Mouse (Mus musculus) erythroblast, embryonic 14.5 days (primary cell): ENCODE results near the gene Farsa. TPM values are rescaled to one million over a fixed set of nuclear protein-coding genes. Genes with fewer than 3 reads are reported as not detected.

ENCODE experiments used
- H3K27me3 ChIP-seq: 2 replicates; pipeline ENCODE4 v1.6.1; 2012; ENCODE audit warnings: inconsistent platforms; ENCODE audit not compliant: control insufficient read depth
- H3K36me3 ChIP-seq: 2 replicates; pipeline ENCODE4 v1.6.1; 2012; ENCODE audit warnings: mild to moderate bottlenecking, inconsistent platforms; ENCODE audit not compliant: control insufficient read depth
- H3K4me1 ChIP-seq: 2 replicates; pipeline ENCODE4 v1.6.1; 2012; ENCODE audit warnings: inconsistent platforms; ENCODE audit not compliant: control insufficient read depth
- H3K4me3 ChIP-seq: replicated peaks from 2 replicates; pipeline ENCODE3; 2012; ENCODE audit warnings: moderate library complexity, mild to moderate bottlenecking, inconsistent platforms
- H3K9me3 ChIP-seq: 2 replicates; pipeline ENCODE4 v1.6.1; 2012; ENCODE audit warnings: low read length, inconsistent platforms, mixed read lengths; ENCODE audit not compliant: control insufficient read depth
- GATA1 ChIP-seq: IDR thresholded peaks from 2 replicates; pipeline ENCODE4 v1.6.1; 2012; ENCODE audit warnings: low read length, inconsistent platforms, mixed read lengths
- TAL1 ChIP-seq: IDR thresholded peaks from 3 replicates; pipeline ENCODE4 v1.6.1; 2012; ENCODE audit warnings: low read length, inconsistent platforms, mixed read lengths
- polyA plus RNA-seq: library from polyadenylated mRNA; stranded (reverse); fragments of >175 nt; gene quantifications from 2 replicates; pipeline ENCODE4 v1.2.3, GENCODE M21; 2012

Gene Farsa
- polyA plus RNA-seq, result 9.0 and 9.3 TPM in 2 replicates

- Histone ChIP-seq H3K27me3 (no peaks in the 10 kb centered on the region), H3K9me3 (no peaks in the 10 kb centered on the region), H3K4me3 (peak within 1 kb of the TSS; percentile 88), H3K36me3 (peaks cover 38% of the 10 kb centered on the region), H3K4me1 (peaks cover 43% of the 10 kb centered on the region)
- TF ChIP-seq TAL1, result no peak
- TF ChIP-seq GATA1, result no peak
Observed at GRCm38 (mm10) chr8:84856864-84857441, at the start of gene Farsa. TSS of gene Farsa (plus strand) at chr8:84856989.

DNA sequence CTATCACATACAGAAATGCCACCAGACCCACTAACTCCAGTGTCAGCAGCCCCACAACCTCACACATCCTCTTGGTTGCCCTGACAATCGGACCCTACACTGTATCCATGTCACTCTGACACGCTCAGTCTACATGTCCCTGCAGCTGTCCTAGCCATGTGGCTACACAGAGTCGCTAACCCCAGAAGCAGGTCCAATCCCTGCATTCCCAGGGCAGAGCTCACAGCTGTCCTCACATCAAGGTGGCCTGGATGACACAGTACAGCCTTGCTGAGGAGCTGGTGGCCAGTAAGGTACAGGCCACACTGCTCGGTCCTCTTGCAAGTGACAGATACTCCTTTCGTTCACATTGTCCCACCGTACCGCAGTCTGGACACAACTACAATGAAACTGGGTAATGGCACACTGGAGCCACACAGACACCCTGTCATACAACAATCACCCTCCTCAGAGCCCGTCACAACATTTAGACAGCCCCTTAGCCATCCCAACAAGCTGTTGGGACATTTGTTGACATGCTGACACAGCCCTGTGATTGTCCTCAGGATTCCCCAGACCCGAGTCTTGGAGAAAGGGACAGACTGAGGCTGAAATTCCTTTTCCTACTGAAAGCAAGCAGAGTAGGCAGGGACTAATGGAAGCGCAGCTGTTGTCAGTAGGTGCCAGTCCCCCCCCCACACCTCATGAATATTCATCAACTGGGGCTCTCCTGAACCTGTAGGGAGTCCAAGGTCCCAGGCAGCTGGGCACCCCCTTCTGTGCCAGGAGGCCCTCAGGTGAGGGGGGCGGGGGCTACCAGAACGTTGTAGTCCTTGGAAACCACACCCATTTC lies 47.5 kb upstream of the Farsa start:
- peaks cover 34% of the 10 kb centered on the region for H3K4me1 ChIP-seq
- no peak overlapping the region for H3K4me3 ChIP-seq
- H3K27me3 ChIP-seq, result peaks cover 63% of the 10 kb centered on the region
- TF ChIP-seq GATA1 (no peak), TAL1 (no peak)
- no peaks in the 10 kb centered on the region for H3K36me3 ChIP-seq
- peaks cover 9% of the 10 kb centered on the region for H3K9me3 ChIP-seq

DNA sequence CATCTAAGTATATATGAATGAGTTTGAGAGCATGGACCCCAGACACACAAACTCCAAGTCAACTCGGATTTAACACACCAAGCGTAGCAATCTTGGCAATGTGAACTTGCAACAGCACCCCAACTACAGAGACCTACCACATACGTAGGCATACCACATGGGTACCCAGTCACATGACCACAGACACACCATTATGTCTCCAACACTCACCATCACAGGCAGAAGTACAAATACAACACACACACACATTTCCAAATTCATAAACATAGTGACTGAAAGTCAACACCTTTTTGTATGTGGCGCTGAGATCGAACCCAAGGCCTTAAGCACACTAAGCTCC lies 46.9 kb upstream of the Farsa start:
- no peak for TF ChIP-seq GATA1
- TF ChIP-seq TAL1, result no peak
- Histone ChIP-seq H3K27me3 (peaks cover 61% of the 10 kb centered on the region), H3K36me3 (no peaks in the 10 kb centered on the region), H3K9me3 (peaks cover 9% of the 10 kb centered on the region), H3K4me1 (peaks cover 37% of the 10 kb centered on the region), H3K4me3 (no peak overlapping the region)

DNA sequence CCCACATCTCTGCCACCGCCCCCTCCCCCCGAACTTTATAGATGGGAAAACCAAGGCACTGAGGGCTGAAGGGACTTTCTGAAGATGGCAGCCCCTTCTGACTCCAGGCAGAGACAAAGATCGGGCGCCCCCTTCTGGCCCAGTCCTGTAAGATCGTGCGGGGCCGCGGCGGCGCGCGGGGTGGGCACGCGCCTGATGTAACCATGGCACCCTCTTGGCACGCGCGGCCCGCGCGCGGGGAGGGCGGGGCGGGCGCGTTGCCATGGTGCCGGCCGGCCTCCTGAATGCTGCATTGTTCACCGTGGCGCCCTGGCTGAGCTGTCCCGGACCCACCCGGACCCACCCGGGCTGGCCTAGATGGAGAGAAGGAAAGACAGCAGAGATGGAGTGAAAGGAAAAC lies 45.9 kb upstream of the Farsa start:
- H3K4me1 ChIP-seq, result peaks cover 47% of the 10 kb centered on the region
- peaks cover 52% of the 10 kb centered on the region for H3K27me3 ChIP-seq
- TF ChIP-seq TAL1 (no peak), GATA1 (no peak)
- peak overlapping the region; percentile 47 for H3K4me3 ChIP-seq
- H3K9me3 ChIP-seq, result peaks cover 5% of the 10 kb centered on the region
- no peaks in the 10 kb centered on the region for H3K36me3 ChIP-seq

DNA sequence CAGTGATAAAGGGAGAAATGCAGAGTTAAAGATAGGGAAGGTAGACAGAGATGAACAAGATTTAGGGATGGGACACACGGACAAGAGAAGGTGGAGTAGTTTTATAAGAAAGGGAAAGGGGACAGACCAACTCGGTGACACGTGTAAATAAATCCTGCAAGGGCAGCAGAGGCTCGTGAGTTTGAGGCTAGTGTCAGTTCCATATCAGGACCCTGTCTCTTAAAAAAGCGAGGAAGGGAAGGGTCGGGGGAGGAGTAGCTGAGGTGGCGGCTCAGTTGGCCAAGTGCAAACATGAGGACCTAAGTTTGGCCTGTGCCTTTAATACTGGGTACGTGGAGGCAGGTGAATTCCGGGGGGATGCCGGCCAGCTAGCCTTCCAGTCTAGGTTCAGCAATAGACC lies 45.5 kb upstream of the Farsa start:
- peaks cover 48% of the 10 kb centered on the region for H3K27me3 ChIP-seq

GRCm38 (mm10) chr8:84813059-84813458 lies 43.7 kb upstream of the Farsa start:
- H3K9me3 ChIP-seq, result no peaks in the 10 kb centered on the region
- H3K4me1 ChIP-seq, result peaks cover 50% of the 10 kb centered on the region
- no peak for TF ChIP-seq TAL1
- no peak for TF ChIP-seq GATA1
- no peak overlapping the region for H3K4me3 ChIP-seq
- H3K27me3 ChIP-seq, result peaks cover 41% of the 10 kb centered on the region
- no peaks in the 10 kb centered on the region for H3K36me3 ChIP-seq

More for the DNA sequence above, 45.5 kb upstream of the Farsa start:
- peaks cover 50% of the 10 kb centered on the region for H3K4me1 ChIP-seq
- H3K4me3 ChIP-seq, result peak overlapping the region; percentile 47
- H3K36me3 ChIP-seq, result no peaks in the 10 kb centered on the region
- peaks cover under 1% of the 10 kb centered on the region; the same call in 1 of the 2 replicates for H3K9me3 ChIP-seq
- TF ChIP-seq GATA1 (no peak), TAL1 (no peak)

DNA sequence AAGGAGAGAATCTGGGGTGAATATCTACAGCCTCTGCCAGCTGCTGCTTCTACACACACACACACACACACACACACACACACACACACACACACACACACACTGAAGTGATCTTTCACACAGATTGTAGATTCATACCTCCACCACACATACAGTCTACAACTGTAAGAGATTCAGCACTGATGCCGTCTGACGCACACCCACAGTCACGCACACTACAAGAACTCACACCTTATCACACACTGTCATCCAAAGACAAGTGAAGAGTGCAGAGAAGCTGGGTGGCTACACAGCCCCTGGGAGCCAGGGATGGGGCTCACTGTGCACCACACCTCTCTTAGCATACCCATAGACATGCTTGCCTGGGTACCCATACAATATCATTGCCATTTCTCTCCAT lies 43.0 kb upstream of the Farsa start:
- Histone ChIP-seq H3K27me3 (peaks cover 38% of the 10 kb centered on the region), H3K4me1 (peaks cover 46% of the 10 kb centered on the region), H3K36me3 (no peaks in the 10 kb centered on the region), H3K9me3 (no peaks in the 10 kb centered on the region), H3K4me3 (no peak overlapping the region)
- TF ChIP-seq TAL1 (no peak), GATA1 (no peak)

DNA sequence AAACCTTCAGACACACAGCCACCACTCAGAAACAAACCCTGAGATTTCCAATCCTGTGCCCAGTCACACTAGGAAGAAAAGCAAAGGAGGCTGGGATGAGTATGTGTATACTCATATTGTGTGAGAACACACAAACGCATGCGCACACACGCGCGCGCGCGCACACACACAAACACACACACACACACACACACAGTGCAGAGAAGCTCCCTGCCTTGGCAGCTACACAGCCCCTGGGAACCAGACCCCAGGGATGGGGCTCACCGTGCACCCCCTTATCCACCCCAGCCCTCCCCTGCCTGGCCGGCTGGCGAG lies 42.6 kb upstream of the Farsa start:
- H3K27me3 ChIP-seq, result peaks cover 34% of the 10 kb centered on the region
- no peak overlapping the region for H3K4me3 ChIP-seq
- H3K9me3 ChIP-seq, result no peaks in the 10 kb centered on the region
- H3K4me1 ChIP-seq, result peaks cover 43% of the 10 kb centered on the region
- no peaks in the 10 kb centered on the region for H3K36me3 ChIP-seq
- TF ChIP-seq TAL1 (no peak), GATA1 (no peak)

GRCm38 (mm10) chr8:84814555-84815441 lies 42.0 kb upstream of the Farsa start:
- Histone ChIP-seq H3K4me1 (peaks cover 43% of the 10 kb centered on the region), H3K9me3 (no peaks in the 10 kb centered on the region)

More at GRCm38 (mm10) chr8:84814555-84815441, 42.0 kb upstream of the Farsa start:
- H3K36me3 ChIP-seq, result no peaks in the 10 kb centered on the region
- TF ChIP-seq GATA1 (no peak), TAL1 (no peak)
- peaks cover 33% of the 10 kb centered on the region for H3K27me3 ChIP-seq
- H3K4me3 ChIP-seq, result no peak overlapping the region
